Mouse (Mus musculus): Measurements from ENCODE around the gene Uts2. TPM values are rescaled to one million over a fixed set of nuclear protein-coding genes. Genes with fewer than 3 reads are reported as not detected.
"Not testable (repeated sequence)": the region's sequence is repeated elsewhere in the genome, so short reads cannot be mapped to it uniquely, and the experiment has no call there.

Uts2 gene
- polyA plus RNA-seq, 1 experiment from 2014 or later, result not detected

DNA sequence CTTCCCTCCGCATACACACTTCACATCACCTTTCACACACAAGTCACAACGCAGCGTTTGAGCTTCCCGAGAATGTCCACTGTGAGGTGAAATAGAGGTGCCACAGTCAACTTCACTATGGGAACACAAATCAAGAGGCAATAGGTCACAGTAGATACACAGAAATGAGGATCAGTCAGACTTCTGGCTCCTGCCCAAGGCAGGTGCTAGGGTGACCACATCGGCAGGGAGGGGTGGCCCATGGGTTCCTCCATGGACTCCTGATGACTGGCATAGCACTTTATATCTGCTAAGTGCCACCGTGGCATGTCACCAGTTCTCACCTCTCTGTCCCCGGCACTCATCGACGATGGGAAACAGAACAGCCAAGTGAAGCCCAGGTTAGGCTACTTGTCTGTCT lies 1.7 kb downstream of the Uts2 start:
- H3K9me3 ChIP-seq (ENCODE audit: control insufficient read depth, low read length), result no peaks in the 10 kb centered on the region
- no peak overlapping the region for H3K27ac ChIP-seq (ENCODE audit: low read depth, low read length)
- H3K36me3 ChIP-seq (ENCODE audit: control insufficient read depth, insufficient read depth, low read length), result no peaks in the 10 kb centered on the region
- H3K27me3 ChIP-seq (replicated peaks; ENCODE audit: control insufficient read depth, insufficient read depth, low read length), result no peaks in the 10 kb centered on the region
- no peak for ATAC-seq (replicated peaks; ENCODE audit: low FRiP score)
- H3K4me1 ChIP-seq (replicated peaks; ENCODE audit: control insufficient read depth, insufficient read depth, low read length), result no peaks in the 10 kb centered on the region
- no peak overlapping the region for H3K4me2 ChIP-seq
- no peak overlapping the region for H3K4me3 ChIP-seq (ENCODE audit: low read depth, low read length)
- 85% methylated on average over 9 of the region's 9 CpGs for WGBS
- H3K9ac ChIP-seq (ENCODE audit: low read depth, low read length), result no peak overlapping the region
- no peak for DNase-seq (ENCODE audit: low spot score)

GRCm38 (mm10) chr4:151001397-151001796 lies 4.5 kb downstream of the Uts2 start:
- no peak overlapping the region for H3K9ac ChIP-seq (ENCODE audit: low read depth, low read length)
- H3K4me3 ChIP-seq (ENCODE audit: low read depth, low read length), result no peak overlapping the region
- no peaks in the 10 kb centered on the region for H3K4me1 ChIP-seq (replicated peaks; ENCODE audit: control insufficient read depth, insufficient read depth, low read length)
- H3K27me3 ChIP-seq (replicated peaks; ENCODE audit: control insufficient read depth, insufficient read depth, low read length), result no peaks in the 10 kb centered on the region
- H3K4me2 ChIP-seq, result no peak overlapping the region
- no peaks in the 10 kb centered on the region for H3K9me3 ChIP-seq (ENCODE audit: control insufficient read depth, low read length)
- no peaks in the 10 kb centered on the region for H3K36me3 ChIP-seq (ENCODE audit: control insufficient read depth, insufficient read depth, low read length)
- H3K27ac ChIP-seq (ENCODE audit: low read depth, low read length), result no peak overlapping the region
- 49% methylated on average over 13 of the region's 13 CpGs for WGBS
- ATAC-seq (replicated peaks; ENCODE audit: low FRiP score) (no peak), DNase-seq (ENCODE audit: low spot score) (no peak)

GRCm38 (mm10) chr4:151005656-151006318 lies 8.9 kb downstream of the Uts2 start:
- Histone ChIP-seq H3K36me3 (ENCODE audit: control insufficient read depth, insufficient read depth, low read length) (peaks cover 3% of the 10 kb centered on the region; the same call in 1 of the 2 replicates), H3K4me1 (replicated peaks; ENCODE audit: control insufficient read depth, insufficient read depth, low read length) (no peaks in the 10 kb centered on the region), H3K9ac (ENCODE audit: low read depth, low read length) (no peak overlapping the region), H3K4me2 (no peak overlapping the region), H3K4me3 (ENCODE audit: low read depth, low read length) (no peak overlapping the region), H3K27ac (ENCODE audit: low read depth, low read length) (no peak overlapping the region), H3K9me3 (ENCODE audit: control insufficient read depth, low read length) (no peaks in the 10 kb centered on the region), H3K27me3 (replicated peaks; ENCODE audit: control insufficient read depth, insufficient read depth, low read length) (no peaks in the 10 kb centered on the region)
- DNase-seq (ENCODE audit: low spot score), result no peak
- no peak for ATAC-seq (replicated peaks; ENCODE audit: low FRiP score)
- WGBS, result 79% methylated on average over 13 of the region's 13 CpGs

- WGBS, result 57% methylated on average over 6 of the region's 6 CpGs
- H3K27me3 ChIP-seq (replicated peaks; ENCODE audit: control insufficient read depth, insufficient read depth, low read length), result no peaks in the 10 kb centered on the region
- no peak overlapping the region for H3K4me2 ChIP-seq
- no peaks in the 10 kb centered on the region for H3K9me3 ChIP-seq (ENCODE audit: control insufficient read depth, low read length)
- no peak overlapping the region for H3K27ac ChIP-seq (ENCODE audit: low read depth, low read length)
- DNase-seq (ENCODE audit: low spot score), result peak; percentile 53
- no peak overlapping the region for H3K9ac ChIP-seq (ENCODE audit: low read depth, low read length)
- no peak overlapping the region for H3K4me3 ChIP-seq (ENCODE audit: low read depth, low read length)
- no peaks in the 10 kb centered on the region for H3K4me1 ChIP-seq (replicated peaks; ENCODE audit: control insufficient read depth, insufficient read depth, low read length)
- H3K36me3 ChIP-seq (ENCODE audit: control insufficient read depth, insufficient read depth, low read length), result peaks cover 3% of the 10 kb centered on the region; the same call in 1 of the 2 replicates
- ATAC-seq (replicated peaks; ENCODE audit: low FRiP score), result no peak
Measured at GRCm38 (mm10) chr4:151006945-151007344, 10.0 kb downstream of the Uts2 start.

GRCm38 (mm10) chr4:151010316-151010715 lies 13.4 kb downstream of the Uts2 start:
- no peaks in the 10 kb centered on the region for H3K27me3 ChIP-seq (replicated peaks; ENCODE audit: control insufficient read depth, insufficient read depth, low read length)
- no peak overlapping the region for H3K9ac ChIP-seq (ENCODE audit: low read depth, low read length)
- no peak overlapping the region for H3K4me2 ChIP-seq
- H3K4me1 ChIP-seq (replicated peaks; ENCODE audit: control insufficient read depth, insufficient read depth, low read length), result no peaks in the 10 kb centered on the region
- no peak overlapping the region for H3K27ac ChIP-seq (ENCODE audit: low read depth, low read length)
- peaks cover 3% of the 10 kb centered on the region; the same call in 1 of the 2 replicates for H3K36me3 ChIP-seq (ENCODE audit: control insufficient read depth, insufficient read depth, low read length)
- no peak overlapping the region for H3K4me3 ChIP-seq (ENCODE audit: low read depth, low read length)
- DNase-seq (ENCODE audit: low spot score), result no peak
- WGBS, result 89% methylated on average over 7 of the region's 7 CpGs
- no peaks in the 10 kb centered on the region for H3K9me3 ChIP-seq (ENCODE audit: control insufficient read depth, low read length)
- no peak for ATAC-seq (replicated peaks; ENCODE audit: low FRiP score)

DNA sequence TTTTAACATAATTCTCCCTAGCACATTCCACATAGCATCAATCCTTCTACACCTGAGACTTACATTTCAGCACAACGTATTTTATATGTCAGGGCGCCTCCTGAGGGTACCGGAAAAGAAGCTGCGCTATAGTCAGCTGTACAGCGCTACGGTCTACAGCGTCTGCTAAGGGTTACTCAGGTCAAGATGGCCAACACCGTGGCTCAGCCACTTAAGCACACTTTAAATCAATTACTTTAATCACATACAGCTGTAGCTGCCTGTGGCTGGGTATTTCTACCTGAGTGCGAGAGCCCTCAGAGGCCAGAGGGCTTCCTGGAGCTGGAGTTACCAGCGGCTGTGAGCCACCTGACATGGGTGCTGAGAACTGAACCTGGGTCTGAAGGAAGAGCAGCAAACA lies 19.0 kb downstream of the Uts2 start:
- ATAC-seq (replicated peaks; ENCODE audit: low FRiP score) (no peak), DNase-seq (ENCODE audit: low spot score) (no peak)
- 83% methylated on average over 10 of the region's 10 CpGs for WGBS
- no peak overlapping the region for H3K4me2 ChIP-seq
- H3K9ac ChIP-seq (ENCODE audit: low read depth, low read length), result no peak overlapping the region
- 0 out of 2 replicates have a peak, but pooled peaks cover 2% of the 10 kb centered on the region for H3K36me3 ChIP-seq (ENCODE audit: control insufficient read depth, insufficient read depth, low read length)
- no peaks in the 10 kb centered on the region for H3K9me3 ChIP-seq (ENCODE audit: control insufficient read depth, low read length)
- H3K27me3 ChIP-seq (replicated peaks; ENCODE audit: control insufficient read depth, insufficient read depth, low read length), result no peaks in the 10 kb centered on the region
- 0 out of 2 replicates have a peak, but pooled peaks cover 2% of the 10 kb centered on the region for H3K4me1 ChIP-seq (replicated peaks; ENCODE audit: control insufficient read depth, insufficient read depth, low read length)
- H3K4me3 ChIP-seq (ENCODE audit: low read depth, low read length), result no peak overlapping the region
- no peak overlapping the region for H3K27ac ChIP-seq (ENCODE audit: low read depth, low read length)

DNA sequence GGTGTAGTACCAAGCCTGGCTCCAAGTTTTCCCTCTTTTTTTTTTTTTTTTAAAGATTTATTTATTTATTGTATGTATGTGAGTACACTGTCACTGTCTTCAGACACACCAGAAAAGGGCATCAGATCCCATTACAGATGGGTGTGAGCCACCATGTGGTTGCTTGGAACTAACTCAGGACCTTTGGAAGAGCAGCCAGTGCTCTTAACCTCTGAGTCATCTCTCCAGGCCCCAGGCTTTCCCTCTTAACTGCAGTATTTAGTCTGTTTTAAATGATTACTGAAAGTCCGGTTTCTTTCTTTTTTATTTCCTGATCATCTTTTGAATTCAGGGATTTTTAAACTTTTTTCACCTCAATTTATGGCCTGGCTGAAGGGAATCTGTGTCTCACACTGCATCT lies 20.5 kb downstream of the Uts2 start:
- not testable (repeated sequence) for ATAC-seq (replicated peaks; ENCODE audit: low FRiP score); H3K9ac ChIP-seq (ENCODE audit: low read depth, low read length); H3K4me3 ChIP-seq (ENCODE audit: low read depth, low read length); H3K27me3 ChIP-seq (replicated peaks; ENCODE audit: control insufficient read depth, insufficient read depth, low read length); H3K27ac ChIP-seq (ENCODE audit: low read depth, low read length); DNase-seq (ENCODE audit: low spot score); H3K4me2 ChIP-seq; H3K36me3 ChIP-seq (ENCODE audit: control insufficient read depth, insufficient read depth, low read length); H3K4me1 ChIP-seq (replicated peaks; ENCODE audit: control insufficient read depth, insufficient read depth, low read length); H3K9me3 ChIP-seq (ENCODE audit: control insufficient read depth, low read length)
- 93% methylated on average over 1 of the region's 1 CpGs for whole genome bisulfite sequencing

- WGBS, result 43% methylated on average over 9 of the region's 9 CpGs
Measured at GRCm38 (mm10) chr4:151024152-151024551, 27.3 kb downstream of the Uts2 start.

GRCm38 (mm10) chr4:151027001-151027400 lies 30.1 kb downstream of the Uts2 start:
- Histone ChIP-seq H3K36me3 (ENCODE audit: control insufficient read depth, insufficient read depth, low read length) (peaks cover 3% of the 10 kb centered on the region; the same call in 1 of the 2 replicates), H3K4me1 (replicated peaks; ENCODE audit: control insufficient read depth, insufficient read depth, low read length) (no peaks in the 10 kb centered on the region), H3K27ac (ENCODE audit: low read depth, low read length) (no peak overlapping the region), H3K4me3 (ENCODE audit: low read depth, low read length) (no peak overlapping the region), H3K9ac (ENCODE audit: low read depth, low read length) (no peak overlapping the region), H3K27me3 (replicated peaks; ENCODE audit: control insufficient read depth, insufficient read depth, low read length) (no peaks in the 10 kb centered on the region), H3K4me2 (no peak overlapping the region), H3K9me3 (ENCODE audit: control insufficient read depth, low read length) (no peaks in the 10 kb centered on the region)
- no peak for DNase-seq (ENCODE audit: low spot score)
- WGBS, result 59% methylated on average over 6 of the region's 6 CpGs
- peak; percentile 48; the same call in 1 of the 2 replicates for ATAC-seq (replicated peaks; ENCODE audit: low FRiP score)

More at GRCm38 (mm10) chr4:151024152-151024551, 27.3 kb downstream of the Uts2 start:
- Histone ChIP-seq H3K27me3 (replicated peaks; ENCODE audit: control insufficient read depth, insufficient read depth, low read length) (no peaks in the 10 kb centered on the region), H3K4me1 (replicated peaks; ENCODE audit: control insufficient read depth, insufficient read depth, low read length) (0 out of 2 replicates have a peak, but pooled peaks cover 2% of the 10 kb centered on the region), H3K9me3 (ENCODE audit: control insufficient read depth, low read length) (no peaks in the 10 kb centered on the region), H3K9ac (ENCODE audit: low read depth, low read length) (no peak overlapping the region), H3K27ac (ENCODE audit: low read depth, low read length) (no peak overlapping the region), H3K4me2 (no peak overlapping the region), H3K4me3 (ENCODE audit: low read depth, low read length) (no peak overlapping the region), H3K36me3 (ENCODE audit: control insufficient read depth, insufficient read depth, low read length) (peaks cover 3% of the 10 kb centered on the region; the same call in 1 of the 2 replicates)
- DNase-seq (ENCODE audit: low spot score), result no peak
- ATAC-seq (replicated peaks; ENCODE audit: low FRiP score), result peak; percentile 85
